Comparison of ENCODE assay signal across 23 mouse cellular contexts in genomic region chr6:135001991-135002390, GRCm38 (mm10).
"Had no signal": no experiment of that assay in that cellular context is flagged by ENCODE, and none has a peak within 500 bp of the region (broad histone marks: within the 10 kb centered on the region; RNA-seq: fewer than 3 reads in every experiment).

No protein-coding gene starts in this region.

- H3K4me3 ChIP-seq: heart, embryonic 10.5 days; heart, embryonic 12.5 days; hindbrain, embryonic 13.5 days; hindbrain, embryonic 15.5 days; kidney, embryonic 15.5 days; left cerebral cortex, adult 2 months; limb, embryonic 10.5 days; limb, embryonic 12.5 days had no signal

- DNase-seq: gastrocnemius, postnatal 14 days; gastrocnemius, postnatal 36 days; heart, adult 18-20 months; heart, postnatal 10 days; kidney, adult 11 months; kidney, adult 2 months; kidney, adult 9 months; kidney, postnatal 14 days; kidney, postnatal 36 days; layer of hippocampus, adult 9-11 months; layer of hippocampus, postnatal 36 days; liver had no signal

- H3K4me1 ChIP-seq: hindbrain, embryonic 13.5 days; hindbrain, embryonic 15.5 days; kidney, embryonic 15.5 days; limb, embryonic 12.5 days had no signal

- H3K27ac ChIP-seq: heart, embryonic 10.5 days; hindbrain, embryonic 13.5 days; hindbrain, embryonic 15.5 days; hindbrain, postnatal 0 days; kidney, embryonic 15.5 days; kidney, postnatal 0 days; left cerebral cortex, adult 2 months; limb, embryonic 10.5 days; limb, embryonic 12.5 days had no signal

- ATAC-seq: hindbrain, postnatal 0 days; intestine, embryonic 16.5 days had no signal
